Mouse (Mus musculus): ENCODE results near the gene Smim20. TPM values are rescaled to one million over a fixed set of nuclear protein-coding genes. Genes with fewer than 3 reads are reported as not detected.

Smim20 gene
- polyA plus RNA-seq, 1 experiment: 155 TPM

DNA sequence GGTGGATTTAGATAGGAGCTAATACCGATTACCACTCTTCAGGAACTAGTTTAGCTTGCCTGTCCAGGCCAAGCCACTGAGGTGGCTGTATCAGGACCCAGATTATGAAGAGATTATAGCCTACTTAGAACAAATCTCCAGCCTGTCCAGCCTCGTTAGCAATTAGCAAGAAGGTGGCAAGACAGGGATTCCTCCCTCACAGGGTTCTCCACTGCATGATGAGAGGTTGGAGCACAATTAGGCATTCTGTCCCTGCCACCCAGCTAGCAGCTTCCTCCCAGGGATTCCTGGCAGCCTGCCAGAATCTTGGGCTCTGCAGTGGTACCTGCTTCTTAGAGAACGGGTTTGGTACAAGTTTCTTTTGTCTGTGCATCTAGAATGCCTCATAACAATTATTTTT, 8.5 kb downstream of the Smim20 start:
- no peak overlapping the region for H3K27ac ChIP-seq (replicated peaks; ENCODE audit: low read depth, low read length)

GRCm38 (mm10) chr5:53276470-53277022, 9.7 kb downstream of the Smim20 start:
- Histone ChIP-seq H3K4me3 (ENCODE audit: insufficient read depth, low read depth, low read length) (no peak overlapping the region), H3K27ac (replicated peaks; ENCODE audit: low read depth, low read length) (no peak overlapping the region), H3K4me1 (ENCODE audit: control insufficient read depth, insufficient read depth, insufficient read length, low read length) (no peaks in the 10 kb centered on the region)

More for the DNA sequence above, 8.5 kb downstream of the Smim20 start:
- H3K4me1 ChIP-seq (ENCODE audit: control insufficient read depth, insufficient read depth, insufficient read length, low read length): peaks cover 3% of the 10 kb centered on the region; the same call in 1 of the 2 replicates
- H3K4me3 ChIP-seq (ENCODE audit: insufficient read depth, low read depth, low read length): no peak overlapping the region

DNA sequence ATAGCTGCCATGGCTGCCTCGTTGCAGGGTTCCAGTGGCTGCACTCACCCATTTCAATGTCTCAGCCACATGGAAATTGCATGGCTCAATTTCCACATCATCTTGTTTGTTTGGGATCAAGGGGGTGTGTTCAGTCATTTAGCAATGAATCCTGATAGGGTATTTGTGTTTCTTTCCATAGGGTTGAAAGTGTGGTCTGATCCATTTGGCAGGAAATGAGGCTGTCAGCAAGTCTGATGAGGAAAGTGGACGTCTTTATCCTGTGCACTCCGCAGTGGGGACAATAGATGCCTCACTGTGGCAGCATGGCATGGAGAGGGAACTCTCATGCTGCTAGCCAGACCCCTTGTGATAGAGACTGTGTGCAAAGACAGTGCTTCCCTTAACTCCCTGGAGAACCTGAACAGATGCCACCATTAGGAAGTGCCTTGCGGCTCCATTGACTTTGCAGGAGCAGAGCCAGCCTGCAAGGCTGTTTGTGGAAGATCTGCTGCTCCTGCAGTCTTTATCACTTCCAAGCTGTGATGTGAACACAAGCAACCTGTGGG, 10.9 kb downstream of the Smim20 start:
- no peak overlapping the region for H3K27ac ChIP-seq (replicated peaks; ENCODE audit: low read depth, low read length)
- H3K4me3 ChIP-seq (ENCODE audit: insufficient read depth, low read depth, low read length): no peak overlapping the region
- H3K4me1 ChIP-seq (ENCODE audit: control insufficient read depth, insufficient read depth, insufficient read length, low read length): no peaks in the 10 kb centered on the region

DNA sequence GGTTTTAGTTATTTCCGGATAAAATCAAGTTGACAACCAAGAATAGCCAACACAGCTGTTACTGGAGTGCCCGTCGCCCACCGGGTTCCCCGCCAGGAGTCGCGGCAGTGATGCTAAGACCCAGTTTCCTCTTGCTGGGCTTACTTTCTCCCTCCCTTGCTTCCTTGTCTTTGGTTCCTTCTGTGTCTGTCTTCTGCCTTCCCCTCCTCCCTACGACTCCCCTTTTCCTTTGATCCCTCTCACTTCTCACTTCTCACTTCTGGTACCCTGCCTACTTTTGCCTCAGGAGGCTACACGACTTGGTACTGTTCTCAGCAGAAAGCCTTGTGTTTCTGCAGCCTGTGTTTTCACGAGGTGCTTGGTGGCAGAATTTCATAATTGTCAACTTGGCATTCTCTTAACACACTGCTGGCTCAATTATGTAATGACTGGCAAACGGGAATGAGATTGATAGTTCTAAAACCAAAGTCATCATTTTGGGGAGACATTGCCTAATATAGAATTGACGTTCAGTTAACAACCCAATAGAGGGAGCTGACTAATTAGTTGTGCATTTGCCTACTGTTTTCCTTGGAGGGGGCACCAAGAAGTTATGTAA, 12.4 kb downstream of the Smim20 start:
- H3K4me1 ChIP-seq (ENCODE audit: control insufficient read depth, insufficient read depth, insufficient read length, low read length): no peaks in the 10 kb centered on the region
- no peak overlapping the region for H3K27ac ChIP-seq (replicated peaks; ENCODE audit: low read depth, low read length)
- H3K4me3 ChIP-seq (ENCODE audit: insufficient read depth, low read depth, low read length): no peak overlapping the region

- H3K4me1 ChIP-seq (ENCODE audit: control insufficient read depth, insufficient read depth, insufficient read length, low read length): no peaks in the 10 kb centered on the region
- H3K4me3 ChIP-seq (ENCODE audit: insufficient read depth, low read depth, low read length): no peak overlapping the region
- H3K27ac ChIP-seq (replicated peaks; ENCODE audit: low read depth, low read length): no peak overlapping the region
Measured at GRCm38 (mm10) chr5:53282487-53282886, 15.6 kb downstream of the Smim20 start.

DNA sequence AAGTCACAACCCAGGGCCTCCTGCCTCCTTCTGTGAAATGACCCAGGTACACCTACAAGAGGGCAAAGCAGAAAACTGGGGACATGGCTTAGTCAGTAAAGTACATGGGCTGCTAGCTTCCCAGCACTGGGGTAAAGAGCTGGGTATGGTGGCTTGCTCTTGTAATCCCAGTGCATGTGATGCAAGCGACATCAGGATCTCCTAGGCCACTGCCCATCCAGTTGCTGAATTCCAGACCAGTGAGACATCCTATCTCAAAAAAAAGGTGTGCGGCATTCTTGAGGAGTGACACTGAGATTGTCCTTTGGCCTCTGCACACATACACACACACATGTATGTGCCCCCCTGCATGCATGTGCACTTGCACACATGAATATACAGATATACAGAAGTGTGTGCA, 19.5 kb downstream of the Smim20 start:
- no peaks in the 10 kb centered on the region for H3K4me1 ChIP-seq (ENCODE audit: control insufficient read depth, insufficient read depth, insufficient read length, low read length)
- no peak overlapping the region for H3K27ac ChIP-seq (replicated peaks; ENCODE audit: low read depth, low read length)
- no peak overlapping the region for H3K4me3 ChIP-seq (ENCODE audit: insufficient read depth, low read depth, low read length)

DNA sequence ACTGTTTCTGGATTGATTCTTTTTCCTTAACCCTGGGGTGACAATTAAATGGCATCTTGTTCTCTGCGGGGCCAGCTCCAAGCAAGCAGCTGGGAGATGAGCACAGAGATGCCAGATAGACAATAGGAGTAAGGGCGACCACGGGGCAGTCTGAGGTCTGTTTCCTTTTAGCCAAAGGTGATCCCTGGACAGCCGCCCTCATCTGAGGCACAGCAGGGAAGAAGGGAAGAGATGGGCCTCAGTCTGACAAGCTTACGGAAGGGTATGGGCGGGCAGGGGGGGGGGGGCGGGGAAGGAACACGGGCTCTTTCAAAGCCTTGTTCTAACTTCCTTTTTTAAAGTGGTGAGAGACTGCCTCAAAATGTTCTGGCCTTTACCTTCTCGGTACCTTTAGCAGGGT, 22.6 kb downstream of the Smim20 start:
- no peak overlapping the region for H3K27ac ChIP-seq (replicated peaks; ENCODE audit: low read depth, low read length)
- H3K4me3 ChIP-seq (ENCODE audit: insufficient read depth, low read depth, low read length): no peak overlapping the region
- no peaks in the 10 kb centered on the region for H3K4me1 ChIP-seq (ENCODE audit: control insufficient read depth, insufficient read depth, insufficient read length, low read length)

DNA sequence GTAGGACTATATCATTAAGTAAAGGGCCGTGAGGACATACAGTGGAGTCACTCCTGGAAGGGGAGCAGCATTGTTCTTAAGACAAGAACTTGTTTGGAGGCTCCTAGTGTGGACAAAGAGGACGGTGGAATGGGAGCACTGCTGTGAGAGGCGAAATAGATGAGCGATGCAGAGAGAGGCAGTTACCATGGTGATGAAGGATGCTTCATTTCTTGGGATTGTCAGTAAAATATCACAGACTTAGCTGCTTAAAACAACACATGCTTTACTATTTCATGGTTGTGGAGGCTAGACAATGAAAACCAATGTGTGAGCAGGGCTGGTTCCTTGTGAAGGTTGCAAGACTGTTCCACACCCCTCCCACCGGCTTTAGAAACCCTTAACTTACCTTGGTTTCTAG, 27.7 kb downstream of the Smim20 start:
- Histone ChIP-seq H3K4me3 (ENCODE audit: insufficient read depth, low read depth, low read length) (no peak overlapping the region), H3K4me1 (ENCODE audit: control insufficient read depth, insufficient read depth, insufficient read length, low read length) (no peaks in the 10 kb centered on the region), H3K27ac (replicated peaks; ENCODE audit: low read depth, low read length) (no peak overlapping the region)

DNA sequence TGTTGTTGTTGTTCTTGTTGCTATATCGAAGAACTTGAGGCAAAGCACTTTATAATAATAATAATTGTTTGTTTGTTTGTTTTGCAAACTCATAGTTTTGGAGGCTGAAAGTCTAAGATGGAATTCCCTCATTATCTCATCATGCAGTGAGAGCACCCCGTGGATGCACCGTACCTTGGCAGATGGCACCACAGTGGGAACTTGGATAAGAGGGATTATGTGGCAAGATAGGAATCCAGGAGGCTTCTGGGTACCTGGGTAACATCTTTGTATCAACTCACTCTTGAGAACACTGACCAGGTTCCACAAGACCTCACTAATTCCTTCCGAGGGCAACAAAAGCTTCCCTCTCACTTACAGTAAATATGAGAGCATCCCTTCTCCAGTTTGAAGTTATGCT, 30.1 kb downstream of the Smim20 start:
- Histone ChIP-seq H3K4me1 (ENCODE audit: control insufficient read depth, insufficient read depth, insufficient read length, low read length) (no peaks in the 10 kb centered on the region), H3K27ac (replicated peaks; ENCODE audit: low read depth, low read length) (no peak overlapping the region), H3K4me3 (ENCODE audit: insufficient read depth, low read depth, low read length) (no peak overlapping the region)

GRCm38 (mm10) chr5:53301496-53301895, 34.6 kb downstream of the Smim20 start:
- no peak overlapping the region for H3K27ac ChIP-seq (replicated peaks; ENCODE audit: low read depth, low read length)
- no peak overlapping the region for H3K4me3 ChIP-seq (ENCODE audit: insufficient read depth, low read depth, low read length)
- H3K4me1 ChIP-seq (ENCODE audit: control insufficient read depth, insufficient read depth, insufficient read length, low read length): no peaks in the 10 kb centered on the region

- H3K27ac ChIP-seq (replicated peaks; ENCODE audit: low read depth, low read length): no peak overlapping the region
- no peaks in the 10 kb centered on the region for H3K4me1 ChIP-seq (ENCODE audit: control insufficient read depth, insufficient read depth, insufficient read length, low read length)
- H3K4me3 ChIP-seq (ENCODE audit: insufficient read depth, low read depth, low read length): no peak overlapping the region
Measured at GRCm38 (mm10) chr5:53302895-53303670, 36.2 kb downstream of the Smim20 start.

DNA sequence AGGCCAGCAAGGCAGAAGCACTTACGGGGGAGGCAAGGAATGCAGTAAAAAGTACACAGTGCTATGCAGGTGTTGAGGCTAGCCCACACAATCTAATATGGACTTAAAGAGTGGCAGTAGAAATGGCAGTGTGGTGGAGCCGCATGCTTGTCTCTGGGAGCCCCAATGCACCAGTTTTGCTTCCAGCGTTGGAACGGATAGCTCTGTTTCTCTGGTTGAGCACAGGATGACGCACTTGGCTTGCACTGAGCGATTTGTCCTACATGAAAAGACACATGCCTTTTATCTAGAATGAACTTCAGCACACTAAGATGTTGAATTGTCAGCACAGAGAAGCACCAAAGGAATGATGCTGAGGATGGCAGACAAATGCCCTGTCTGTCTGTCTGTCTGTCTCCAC, 37.1 kb downstream of the Smim20 start:
- no peak overlapping the region for H3K4me3 ChIP-seq (ENCODE audit: insufficient read depth, low read depth, low read length)
- H3K4me1 ChIP-seq (ENCODE audit: control insufficient read depth, insufficient read depth, insufficient read length, low read length): no peaks in the 10 kb centered on the region
- no peak overlapping the region for H3K27ac ChIP-seq (replicated peaks; ENCODE audit: low read depth, low read length)

DNA sequence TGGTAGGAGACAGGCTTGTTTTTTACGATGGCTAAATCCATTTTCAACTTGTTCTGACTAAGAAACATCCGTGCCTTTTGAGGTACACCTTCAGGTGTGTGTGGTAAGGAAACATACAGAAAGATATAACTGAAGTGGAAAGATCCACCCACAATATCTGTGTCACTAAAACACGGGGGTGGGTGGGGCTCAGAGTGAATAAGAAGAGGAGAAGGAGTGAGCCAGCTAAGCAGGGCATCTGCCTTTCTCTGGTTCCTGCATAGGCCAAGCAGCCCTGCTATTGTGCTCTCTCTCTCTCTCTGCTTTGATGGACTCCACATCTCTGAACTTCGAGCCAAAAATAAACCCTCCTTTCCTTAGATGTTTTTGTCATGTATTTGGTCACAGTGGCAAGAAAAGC, 38.1 kb downstream of the Smim20 start:
- H3K4me3 ChIP-seq (ENCODE audit: insufficient read depth, low read depth, low read length): no peak overlapping the region
- H3K4me1 ChIP-seq (ENCODE audit: control insufficient read depth, insufficient read depth, insufficient read length, low read length): no peaks in the 10 kb centered on the region
- H3K27ac ChIP-seq (replicated peaks; ENCODE audit: low read depth, low read length): no peak overlapping the region

DNA sequence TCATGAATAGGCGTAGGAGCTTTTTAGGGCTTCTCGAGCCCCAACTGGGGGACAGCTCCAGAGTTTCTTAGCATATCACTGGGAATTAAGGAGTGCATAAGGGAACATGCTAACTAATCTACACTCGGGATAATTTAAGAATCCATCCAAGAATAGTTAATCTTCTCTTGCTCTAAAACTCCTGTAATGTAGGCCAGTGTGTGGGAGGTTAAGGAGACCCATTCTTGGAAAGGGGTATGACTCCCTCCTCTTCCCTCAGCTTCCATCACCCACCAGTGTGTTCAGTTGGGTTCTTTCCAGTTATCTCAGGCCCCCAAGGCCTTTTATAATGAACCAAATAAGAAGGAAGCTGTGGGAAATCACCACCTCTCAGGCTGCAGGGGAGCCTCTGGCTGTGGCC, 40.0 kb downstream of the Smim20 start:
- H3K27ac ChIP-seq (replicated peaks; ENCODE audit: low read depth, low read length): no peak overlapping the region
- H3K4me3 ChIP-seq (ENCODE audit: insufficient read depth, low read depth, low read length): no peak overlapping the region
- no peaks in the 10 kb centered on the region for H3K4me1 ChIP-seq (ENCODE audit: control insufficient read depth, insufficient read depth, insufficient read length, low read length)

GRCm38 (mm10) chr5:53307437-53307836, 40.6 kb downstream of the Smim20 start:
- no peaks in the 10 kb centered on the region for H3K4me1 ChIP-seq (ENCODE audit: control insufficient read depth, insufficient read depth, insufficient read length, low read length)
- H3K4me3 ChIP-seq (ENCODE audit: insufficient read depth, low read depth, low read length): no peak overlapping the region
- no peak overlapping the region for H3K27ac ChIP-seq (replicated peaks; ENCODE audit: low read depth, low read length)

Measured in brown adipose tissue, adult 24 weeks (tissue).